Mouse (Mus musculus) thymus, adult 2 months (tissue): ENCODE data around the gene Phf21a.

Experiments
- CTCF ChIP-seq: fragments of 200-500 bp; IDR thresholded peaks from 2 replicates; pipeline ENCODE4 v1.5.1; 2012; ENCODE audit warnings: mild to moderate bottlenecking, control low read depth, low read length, moderate library complexity, borderline replicate concordance; ENCODE audit not compliant: control insufficient read depth, poor library complexity, insufficient read depth; ENCODE audit errors: extremely low read depth
- POLR2A ChIP-seq: fragments of 200-500 bp; IDR thresholded peaks from 2 replicates; pipeline ENCODE4 v1.6.1; 2012; ENCODE audit warnings: mild to moderate bottlenecking, low read length, control low read depth, moderate library complexity; ENCODE audit not compliant: control insufficient read depth, poor library complexity, insufficient read depth; ENCODE audit errors: extremely low read depth

DNA sequence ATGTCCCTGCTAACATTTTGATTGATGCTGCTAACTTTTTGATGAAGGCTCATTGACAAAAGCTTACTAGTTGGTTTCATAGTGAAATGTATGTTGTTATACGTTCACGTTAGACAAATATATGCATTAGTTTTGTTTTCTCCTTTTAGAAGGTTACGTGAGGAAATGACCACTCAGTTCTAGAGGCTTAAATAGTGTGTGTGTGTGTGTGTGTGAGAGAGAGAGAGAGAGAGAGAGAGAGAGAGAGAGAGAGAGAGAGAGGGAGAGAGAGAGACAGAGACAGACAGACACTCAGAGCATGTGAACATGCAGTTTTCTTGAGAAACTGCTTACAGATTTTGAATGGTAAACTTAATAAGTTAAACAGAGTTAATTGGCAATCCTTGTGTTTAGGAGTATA is 95.8 kb downstream of the Phf21a start:
- no peak for TF ChIP-seq POLR2A
- TF ChIP-seq CTCF, result no peak
